Mouse (Mus musculus) ES-Bruce4 (cell line): ENCODE measurements around the gene Cbx1.

Experiments
- CTCF ChIP-seq: IDR thresholded peaks from one replicate; pipeline ENCODE4 v1.8.1; 2011; ENCODE audit warnings: low read depth, low read length
- EP300 ChIP-seq: IDR thresholded peaks from 2 replicates; pipeline ENCODE4 v1.6.1; 2011; ENCODE audit warnings: low read depth, low read length; ENCODE audit not compliant: insufficient read depth
- POLR2A ChIP-seq: IDR thresholded peaks from one replicate; pipeline ENCODE4 v1.8.1; 2011; ENCODE audit warnings: low read length; ENCODE audit not compliant: insufficient read depth

- TF ChIP-seq POLR2A (peak; percentile 32), CTCF (no peak), EP300 (no peak)
Observed at GRCm38 (mm10) chr11:96788871-96789795, at the start of gene Cbx1.
